Mouse (Mus musculus) kidney, adult 9 months (tissue): ENCODE results near the gene Cradd.

Experiments used
- DNase-seq: peaks from one replicate; pipeline ENCODE4 v3.0.0; 2022

Cradd gene

DNA sequence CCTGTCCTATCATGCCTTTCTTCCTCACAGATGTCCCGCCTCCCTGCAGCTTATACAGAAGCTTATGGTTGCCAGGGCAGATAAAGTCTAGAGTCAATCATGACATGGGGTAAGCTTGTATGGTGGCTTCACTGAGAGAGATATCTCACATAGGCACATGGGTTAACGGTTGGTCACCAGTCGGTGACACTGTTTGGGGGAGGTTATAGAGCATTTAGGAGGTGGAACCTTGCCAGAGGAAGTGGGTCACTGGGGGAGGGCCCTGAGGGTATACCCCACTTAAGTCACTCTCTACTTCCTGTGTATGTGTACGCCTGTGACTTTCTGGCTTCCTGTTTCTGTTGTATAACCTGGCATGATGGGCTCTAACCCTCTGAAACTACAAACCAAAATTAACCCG, 128.2 kb downstream of the Cradd start:
- no peak for DNase-seq

- DNase-seq, result no peak
These were observed 129.2 kb downstream of the Cradd start for GRCm38 (mm10) chr10:95194776-95195175.

- peak; percentile 27 for DNase-seq
These were observed 130.1 kb downstream of the Cradd start for GRCm38 (mm10) chr10:95193875-95194281.

DNA sequence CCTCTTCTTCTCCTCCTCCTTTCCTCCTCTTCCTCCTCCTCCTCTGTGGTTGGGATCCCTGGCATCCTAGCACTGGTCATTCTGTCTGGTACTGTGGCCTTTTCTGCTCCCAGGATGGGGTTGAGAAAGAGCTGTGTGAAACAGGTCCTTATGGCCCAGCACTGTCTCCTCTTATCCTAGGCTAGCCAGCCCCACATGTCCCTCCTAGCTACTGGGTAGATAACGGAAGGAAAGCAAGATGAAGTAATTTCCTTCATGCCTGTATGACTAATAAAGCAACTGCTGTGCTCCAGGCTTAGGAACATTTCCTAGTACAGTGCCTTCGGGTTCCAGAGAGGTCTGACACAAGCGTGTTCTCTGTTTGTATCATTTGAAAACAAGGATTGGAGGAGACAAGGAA, 132.1 kb downstream of the Cradd start:
- DNase-seq, result peak; percentile 40

DNA sequence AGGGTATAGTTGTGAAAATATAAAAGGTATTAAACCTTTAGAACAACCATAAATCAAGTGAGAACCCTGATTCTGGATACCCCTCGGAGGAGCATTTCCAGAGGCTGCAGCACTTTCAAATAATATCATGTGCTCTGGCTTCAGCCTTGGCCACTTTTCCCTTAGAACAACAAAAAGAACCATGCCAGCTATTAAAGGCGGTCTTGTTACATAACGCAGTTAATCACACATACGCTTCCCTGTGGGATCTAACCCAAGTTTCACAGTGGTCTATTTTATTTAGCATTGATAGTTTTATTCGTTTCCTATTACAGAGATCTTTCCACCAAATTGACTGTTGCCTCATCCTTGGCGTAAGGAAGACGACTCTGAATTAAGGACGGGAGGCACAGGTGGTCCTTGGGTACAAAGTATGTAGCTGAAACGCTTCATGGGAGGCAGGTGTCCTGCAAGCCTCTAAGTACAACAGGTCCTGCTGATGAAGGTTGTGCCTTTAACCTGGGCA, 132.7 kb downstream of the Cradd start:
- peak; percentile 18 for DNase-seq

DNA sequence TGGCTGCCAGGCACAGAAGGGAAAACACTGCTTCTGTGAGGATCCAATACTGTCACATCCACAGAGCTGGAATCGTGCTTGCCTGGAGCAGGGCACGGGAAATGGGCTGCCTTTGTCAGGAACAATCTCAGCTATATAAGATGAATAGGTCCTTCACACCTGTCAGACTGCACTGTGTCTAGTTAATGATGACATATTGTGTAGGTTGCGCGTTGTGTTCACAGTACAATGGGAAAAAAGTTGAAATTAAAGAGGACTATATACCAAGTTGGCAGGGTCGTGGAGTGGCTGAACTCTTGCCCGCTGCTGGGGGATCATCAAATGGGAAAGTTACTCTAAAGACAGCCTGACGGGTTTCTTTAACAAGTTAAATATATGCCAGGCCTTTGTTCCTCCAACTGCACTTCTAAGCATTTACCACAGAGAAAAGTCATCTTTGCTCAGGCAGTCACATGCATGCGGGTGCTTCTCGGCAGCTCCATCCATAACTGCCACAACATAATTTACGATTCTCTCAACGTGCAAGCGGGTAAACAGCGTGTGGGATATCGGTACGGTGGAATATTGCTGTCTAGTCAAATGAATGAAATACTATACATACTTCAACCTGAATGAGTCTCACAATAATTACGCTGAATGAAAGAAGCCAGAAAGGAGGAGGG, 134.3 kb downstream of the Cradd start:
- DNase-seq, result no peak

GRCm38 (mm10) chr10:95184210-95184609, 139.7 kb downstream of the Cradd start:
- no peak for DNase-seq

DNA sequence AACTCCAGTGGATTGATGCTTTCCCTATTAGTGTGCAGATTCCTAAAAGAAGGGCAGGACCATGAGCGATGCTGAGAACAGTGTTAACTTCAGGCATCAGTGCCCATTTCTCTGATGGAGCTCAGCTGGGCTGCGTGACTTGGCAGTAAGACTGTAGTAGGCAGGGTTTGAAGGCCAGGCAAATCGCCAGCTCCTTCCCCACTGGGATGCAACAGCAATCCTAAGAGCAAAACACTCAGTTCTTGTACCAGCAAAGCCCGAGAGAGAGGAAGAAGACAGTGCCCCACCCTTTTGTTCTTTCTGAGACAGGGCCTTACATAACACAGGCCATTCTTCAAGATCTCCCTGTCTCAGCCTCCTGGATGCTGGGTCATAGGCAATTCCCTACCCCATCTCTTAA, 140.9 kb downstream of the Cradd start:
- peak; percentile 67 for DNase-seq

GRCm38 (mm10) chr10:95182405-95182804, 141.5 kb downstream of the Cradd start:
- no peak for DNase-seq

DNA sequence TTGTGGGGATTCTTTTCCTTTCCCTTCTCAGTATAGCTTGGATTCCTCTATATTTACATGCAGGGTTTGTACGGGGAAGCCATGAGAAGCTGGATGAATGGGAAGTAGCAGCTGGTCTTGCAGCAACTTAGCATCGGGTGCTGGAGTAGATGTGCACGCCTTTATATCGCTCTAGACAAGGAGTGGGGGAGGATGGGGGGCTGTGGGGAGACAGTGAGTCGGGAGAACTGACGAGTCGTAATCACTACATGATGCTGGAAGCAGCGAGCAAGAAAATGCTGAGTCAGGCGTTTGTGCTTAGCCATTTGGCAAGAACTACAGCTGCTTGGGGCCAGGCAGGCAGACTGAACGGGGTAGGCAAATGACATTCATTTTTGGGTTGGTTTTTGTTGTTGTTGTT, 142.4 kb downstream of the Cradd start:
- no peak for DNase-seq

DNA sequence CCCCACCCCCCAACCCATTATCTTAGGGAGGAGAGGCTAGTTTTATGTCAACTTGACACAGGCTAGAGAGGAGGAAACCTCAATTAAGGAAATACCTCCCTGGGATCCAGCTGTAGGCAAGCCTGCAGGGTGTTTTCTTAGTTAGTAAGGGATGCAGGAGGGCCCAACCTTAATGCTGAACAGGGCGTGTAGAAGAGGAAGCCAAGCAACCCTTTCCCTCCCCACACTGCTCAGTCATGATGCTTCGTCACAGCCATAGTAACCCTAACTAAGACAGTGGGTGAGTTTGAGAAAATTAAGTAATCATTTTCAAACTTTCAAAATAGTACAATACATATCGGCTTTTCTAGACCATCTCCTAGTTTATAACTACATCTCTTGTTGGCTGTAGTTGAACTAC, 143.0 kb downstream of the Cradd start:
- DNase-seq, result no peak

DNA sequence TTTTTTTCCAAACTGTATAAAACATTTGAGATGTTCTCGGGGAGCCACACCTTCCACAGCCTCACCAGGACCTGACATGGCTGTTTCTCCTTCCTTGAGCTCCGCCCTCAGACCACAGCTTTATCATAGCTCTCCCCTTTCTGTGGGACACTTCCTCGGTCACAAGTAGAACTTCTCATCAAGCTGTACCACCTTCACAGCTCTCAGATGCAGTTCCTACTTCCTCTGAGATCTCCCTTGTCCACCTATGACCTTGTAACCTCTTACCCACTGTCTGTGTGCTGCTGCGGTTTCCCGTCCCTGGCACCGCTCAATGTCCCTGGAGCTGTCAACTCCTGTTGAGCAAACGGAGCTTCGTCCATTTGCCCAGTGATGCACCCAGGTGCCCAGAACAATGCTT, 143.8 kb downstream of the Cradd start:
- DNase-seq, result no peak

DNA sequence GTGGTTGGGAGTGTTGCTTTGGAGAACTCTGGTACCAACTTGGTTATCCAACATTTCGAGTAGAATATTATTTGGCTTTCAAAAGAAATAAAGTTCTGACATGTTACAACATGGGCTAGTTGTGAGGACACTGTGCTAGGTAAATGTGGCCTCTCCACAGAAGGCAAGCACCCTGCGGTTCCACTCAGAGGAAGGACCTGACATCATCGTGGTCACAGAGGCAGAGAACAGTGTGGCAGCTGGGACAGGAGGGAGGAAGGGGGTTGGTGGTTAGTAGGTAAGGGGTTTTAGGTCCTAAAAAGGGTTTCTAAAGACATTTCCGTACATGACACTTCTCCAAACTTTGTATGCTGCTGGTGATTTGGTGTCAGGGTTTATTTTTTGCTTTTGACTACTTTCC, 145.1 kb downstream of the Cradd start:
- no peak for DNase-seq

DNA sequence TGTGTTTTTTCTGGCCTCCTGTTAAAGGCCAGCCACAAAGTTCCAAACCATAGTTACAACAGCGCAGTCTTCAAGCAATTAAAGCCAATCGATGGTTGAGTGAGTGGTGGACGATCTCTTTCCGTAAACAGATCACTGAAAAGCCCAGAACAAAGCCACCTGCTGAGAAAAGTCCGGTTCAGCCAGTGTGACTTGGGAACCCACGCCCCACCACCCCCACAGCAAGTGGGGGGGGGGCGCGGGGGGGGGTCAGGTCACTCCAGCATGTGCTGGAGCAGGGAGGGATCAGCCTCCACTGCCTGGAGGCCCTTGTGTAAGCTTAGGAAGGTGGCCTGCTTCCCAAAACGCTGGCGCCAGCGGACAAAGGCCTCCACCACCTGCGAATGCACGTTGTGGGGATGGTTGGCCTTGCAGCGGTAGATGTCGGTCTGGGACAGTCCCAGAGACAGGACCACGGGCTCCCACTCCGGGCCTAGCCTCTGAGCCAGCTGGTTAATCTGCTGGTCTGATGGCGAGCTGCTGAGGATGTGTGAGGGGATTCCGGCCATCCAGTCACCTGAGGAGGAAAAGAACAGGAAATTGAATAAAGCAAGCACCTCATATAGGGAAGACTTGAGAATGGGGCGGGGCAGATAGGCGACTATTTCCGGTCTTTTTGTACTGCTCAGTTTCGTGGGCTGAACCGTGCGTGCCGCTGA, 148.4 kb downstream of the Cradd start:
- DNase-seq, result no peak

GRCm38 (mm10) chr10:95174260-95174659, 149.7 kb downstream of the Cradd start:
- DNase-seq, result no peak

DNA sequence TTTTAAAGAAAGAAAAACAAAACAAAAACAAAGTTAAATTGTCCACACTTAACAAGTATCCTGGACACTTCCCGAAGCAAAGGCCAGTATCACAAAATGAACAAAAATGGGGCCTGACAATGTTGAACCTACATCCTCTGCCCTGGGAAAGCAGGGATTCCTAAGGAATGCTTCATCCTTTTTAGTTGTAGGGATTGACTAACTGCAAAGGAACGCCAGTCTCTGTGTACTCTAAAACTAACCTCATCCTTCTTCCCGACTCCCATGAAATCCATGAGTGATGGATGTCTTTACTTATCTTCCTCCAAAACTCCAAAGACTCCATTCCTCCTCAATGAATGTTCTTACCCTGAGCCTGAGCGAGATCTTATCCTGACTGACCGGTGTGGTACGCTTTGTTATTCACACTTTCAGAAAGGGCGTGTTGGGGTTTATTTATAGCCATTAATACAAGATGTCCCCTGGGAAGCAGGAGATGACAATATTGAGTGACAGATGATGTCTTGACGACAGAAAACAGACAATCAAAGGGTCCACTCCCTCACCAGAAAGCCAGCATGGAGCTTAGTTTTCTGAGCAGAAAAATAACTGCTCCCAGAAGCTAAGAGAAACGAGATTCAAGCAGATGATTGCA, 153.1 kb downstream of the Cradd start:
- DNase-seq, result no peak

DNA sequence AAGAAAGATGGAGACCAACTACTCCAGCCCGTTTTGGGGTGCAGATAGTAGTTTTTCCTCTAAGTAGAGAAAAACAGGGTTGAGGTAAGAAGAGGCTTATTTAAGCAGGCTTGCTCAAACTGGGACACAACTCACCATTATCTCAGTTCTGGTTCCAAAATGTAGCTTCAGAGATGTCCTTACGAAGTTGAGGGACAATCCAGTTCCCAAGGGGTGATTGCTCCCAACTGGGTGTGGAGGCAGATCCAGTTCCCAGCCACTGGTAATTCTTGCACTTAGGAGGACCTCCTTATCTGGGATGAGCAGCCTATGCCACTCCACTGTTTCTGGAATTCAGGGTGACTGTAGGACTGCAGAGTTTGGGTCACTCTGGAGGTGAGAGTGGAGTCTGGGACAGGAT, 159.0 kb downstream of the Cradd start:
- DNase-seq, result no peak

- peak; percentile 43 for DNase-seq
These were observed 161.1 kb downstream of the Cradd start for GRCm38 (mm10) chr10:95162691-95163374.

DNA sequence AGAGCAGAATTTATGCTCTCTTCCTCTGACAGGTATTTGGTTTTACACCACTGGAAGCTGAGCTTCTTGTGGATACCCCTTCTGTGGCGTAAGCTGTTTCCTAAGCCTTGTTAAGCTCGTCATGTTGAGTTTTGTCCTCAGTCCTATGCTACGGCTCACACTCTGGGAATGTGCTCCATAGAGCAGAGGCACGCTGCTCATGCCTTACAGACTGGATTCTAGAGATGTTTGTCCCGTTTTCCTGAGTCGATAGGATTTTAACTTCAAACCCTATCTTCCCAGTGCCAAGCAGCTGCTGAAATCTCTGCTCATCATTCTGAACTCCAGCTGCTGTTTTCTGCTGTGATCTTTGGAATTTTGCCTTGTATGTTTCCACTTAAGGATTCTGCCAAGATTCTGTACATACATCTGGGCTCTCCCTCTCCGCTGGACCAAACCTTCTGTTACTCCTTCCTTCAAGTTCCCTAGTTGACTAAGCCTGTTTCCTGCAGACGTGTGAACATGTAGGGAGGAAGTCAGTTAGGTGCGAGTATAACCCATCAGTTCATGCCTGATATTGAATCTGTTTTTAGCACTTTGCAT, 164.2 kb downstream of the Cradd start:
- no peak for DNase-seq

- no peak for DNase-seq
These were observed 167.5 kb downstream of the Cradd start for GRCm38 (mm10) chr10:95156410-95156809.

DNA sequence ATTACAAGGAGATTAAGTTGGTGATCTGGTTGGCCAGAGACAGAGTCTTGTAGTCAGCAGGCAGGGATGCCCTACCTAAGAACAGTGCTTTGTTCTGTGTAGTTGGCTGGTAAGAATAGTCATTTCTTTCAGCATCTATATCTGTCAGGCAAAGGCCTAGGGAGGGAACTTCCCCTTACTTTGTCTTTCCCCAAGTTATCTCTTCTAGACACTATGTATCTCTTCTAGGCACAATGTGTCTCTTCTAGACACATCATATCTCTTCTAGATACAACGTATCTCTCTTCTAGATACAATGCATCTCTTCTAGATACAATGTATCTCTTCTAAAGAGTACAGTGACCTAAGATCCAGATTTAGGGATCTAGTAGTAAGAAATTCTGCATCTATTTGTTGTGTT, 169.3 kb downstream of the Cradd start:
- no peak for DNase-seq

DNA sequence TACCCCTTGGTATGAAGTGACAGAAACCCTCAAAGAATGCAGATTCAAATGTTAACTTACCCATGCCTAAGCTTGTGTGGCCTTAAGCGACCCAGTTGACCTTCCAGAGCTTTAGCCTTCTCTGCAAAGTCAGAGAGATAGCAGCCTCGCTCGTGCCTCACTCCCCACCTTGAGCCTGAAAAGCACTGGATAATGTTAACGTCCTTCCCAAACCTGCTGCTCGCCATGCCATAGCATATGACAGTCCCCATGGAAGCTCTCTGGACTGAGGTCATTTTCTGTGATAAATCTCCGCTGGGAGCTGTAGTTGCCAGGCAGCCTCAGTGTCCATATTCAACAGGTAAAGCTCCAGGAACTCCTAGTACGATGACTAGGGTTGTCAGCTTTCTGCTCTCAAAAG, 170.7 kb downstream of the Cradd start:
- DNase-seq, result no peak

- DNase-seq, result peak; percentile 57
These were observed 171.4 kb downstream of the Cradd start for GRCm38 (mm10) chr10:95152503-95152989.
